Mouse (Mus musculus) left cerebral cortex, adult 2 months (tissue): ENCODE data around the gene Anapc13. TPM values are rescaled to one million over a fixed set of nuclear protein-coding genes. Genes with fewer than 3 reads are reported as not detected.

Source experiments
- DNase-seq, 2 experiments: peaks; one replicate each; pipeline ENCODE4 v3.0.0; 2021 to 2022; ENCODE audit warnings: low spot score in 2 of 2, mixed read lengths in 1 of 2; ENCODE audit errors: extremely low spot score in 1 of 2
- H3K27ac ChIP-seq: fragments of 200-600 bp; 2 replicates; pipeline ENCODE4 v1.8.1; 2022
- H3K4me3 ChIP-seq: fragments of 200-600 bp; 2 replicates; pipeline ENCODE4 v1.8.1; 2022
- CTCF ChIP-seq: fragments of 200-600 bp; IDR thresholded peaks from 2 replicates; pipeline ENCODE4 v1.8.1; 2022; ENCODE audit warnings: antibody characterized with exemption, mild to moderate bottlenecking, moderate library complexity
- intact Hi-C: fragments of 180-260 bp; cut with DNase I; formaldehyde crosslinking; loops from one replicate; pipeline ENCODE4 v1.15.1; 2025
- total RNA-seq, 2 experiments: library from RNA; stranded (reverse); gene quantifications; 2 replicates each; pipeline ENCODE4 v1.2.3; 2021

Gene Anapc13
- total RNA-seq, 2 experiments from 2014 or later: 98.6 to 116 TPM

- intact Hi-C loops: no loop called here
- Histone ChIP-seq H3K27ac (no peak overlapping the region), H3K4me3 (no peak overlapping the region)
- no peak for TF ChIP-seq CTCF
- DNase-seq: no peak
Measured at GRCm38 (mm10) chr9:102615071-102615470, 11.0 kb upstream of the Anapc13 start.

- Histone ChIP-seq H3K4me3 (no peak overlapping the region), H3K27ac (no peak overlapping the region; the same call in 1 of the 2 replicates)
- no peak for TF ChIP-seq CTCF
- intact Hi-C loops: no loop called here
- DNase-seq: no peak
Measured at GRCm38 (mm10) chr9:102616267-102616666, 9.8 kb upstream of the Anapc13 start.

GRCm38 (mm10) chr9:102621385-102621784 lies 4.7 kb upstream of the Anapc13 start:
- no peak for DNase-seq
- TF ChIP-seq CTCF: no peak
- Histone ChIP-seq H3K4me3 (no peak overlapping the region), H3K27ac (no peak overlapping the region)
- intact Hi-C loops: no loop called here

- TF ChIP-seq CTCF: peak; percentile 94
- peak in 1 of 2 experiments; percentile 31 for DNase-seq
Measured at GRCm38 (mm10) chr9:102622192-102622857, 3.8 kb upstream of the Anapc13 start.

GRCm38 (mm10) chr9:102622876-102623275 lies 3.2 kb upstream of the Anapc13 start:
- no peak overlapping the region for H3K27ac ChIP-seq
- intact Hi-C loops: no loop called here
- DNase-seq: no peak
- no peak for TF ChIP-seq CTCF
- no peak overlapping the region for H3K4me3 ChIP-seq

More at GRCm38 (mm10) chr9:102622192-102622857, 3.8 kb upstream of the Anapc13 start:
- intact Hi-C loops: no loop called here
- Histone ChIP-seq H3K27ac (no peak overlapping the region), H3K4me3 (no peak overlapping the region)

GRCm38 (mm10) chr9:102623581-102623980 lies 2.5 kb upstream of the Anapc13 start:
- Histone ChIP-seq H3K4me3 (no peak overlapping the region), H3K27ac (no peak overlapping the region)
- intact Hi-C loops: no loop called here
- no peak; the same call in 1 of the 2 replicates for TF ChIP-seq CTCF
- DNase-seq: no peak

GRCm38 (mm10) chr9:102625401-102625982 lies 604 bp upstream of the Anapc13 start:
- peak overlapping the region; percentile 99 for H3K4me3 ChIP-seq
- intact Hi-C loops: loop anchor here (5.0 kb wide), 1 partner anchor 682 kb away; the partner anchor contains the start of genes 1300017J02Rik and Topbp1
- DNase-seq: no peak
- no peak for TF ChIP-seq CTCF
- peak overlapping the region; percentile 99 for H3K27ac ChIP-seq

- Histone ChIP-seq H3K4me3 (peak overlapping the region; percentile 99), H3K27ac (peak overlapping the region; percentile 99)
- DNase-seq: no peak
- no peak; the same call in 1 of the 2 replicates for TF ChIP-seq CTCF
- intact Hi-C loops: loop anchor here (2.0 to 5.0 kb wide), 2 partner anchors 208 to 680 kb away; partner anchors contain the start of genes 1300017J02Rik, Ryk and Topbp1
Measured at GRCm38 (mm10) chr9:102626839-102627225, 736 bp downstream of the Anapc13 start.

- TF ChIP-seq CTCF: no peak
- peak overlapping the region; percentile 99 for H3K4me3 ChIP-seq
- no peak for DNase-seq
- intact Hi-C loops: loop anchor here (2.0 to 5.0 kb wide), 2 partner anchors 207 to 680 kb away; partner anchors contain the start of genes 1300017J02Rik, Ryk and Topbp1
- no peak overlapping the region; the same call in 1 of the 2 replicates for H3K27ac ChIP-seq
Measured at GRCm38 (mm10) chr9:102627442-102627841, 1.3 kb downstream of the Anapc13 start.

- no peak for TF ChIP-seq CTCF
- Histone ChIP-seq H3K27ac (no peak overlapping the region), H3K4me3 (no peak overlapping the region)
- no peak for DNase-seq
- intact Hi-C loops: loop anchor here (5.0 kb wide), 1 partner anchor 678 kb away; the partner anchor contains the start of genes 1300017J02Rik and Topbp1
Measured at GRCm38 (mm10) chr9:102629052-102629451, 3.0 kb downstream of the Anapc13 start.

- no peak for TF ChIP-seq CTCF
- no peak overlapping the region for H3K4me3 ChIP-seq
- H3K27ac ChIP-seq: no peak overlapping the region
- intact Hi-C loops: no loop called here
- no peak for DNase-seq
Measured at GRCm38 (mm10) chr9:102631589-102632147, 5.6 kb downstream of the Anapc13 start.

- intact Hi-C loops: no loop called here
- TF ChIP-seq CTCF: no peak
- Histone ChIP-seq H3K27ac (no peak overlapping the region), H3K4me3 (no peak overlapping the region)
- DNase-seq: no peak
Measured at GRCm38 (mm10) chr9:102632173-102632572, 6.1 kb downstream of the Anapc13 start.
